Mouse (Mus musculus): Measurements from ENCODE around the gene Bax. TPM values are rescaled to one million over a fixed set of nuclear protein-coding genes. Genes with fewer than 3 reads are reported as not detected.
A peak's percentile ranks its signal among the peaks of the same experiment; 100 is the strongest.
"Not testable (repeated sequence)": the region's sequence is repeated elsewhere in the genome, so short reads cannot be mapped to it uniquely, and the experiment has no call there.

The Bax gene
- total and polyA plus RNA-seq, 2 experiments from 2014 or later, result 131 to 253 TPM

DNA sequence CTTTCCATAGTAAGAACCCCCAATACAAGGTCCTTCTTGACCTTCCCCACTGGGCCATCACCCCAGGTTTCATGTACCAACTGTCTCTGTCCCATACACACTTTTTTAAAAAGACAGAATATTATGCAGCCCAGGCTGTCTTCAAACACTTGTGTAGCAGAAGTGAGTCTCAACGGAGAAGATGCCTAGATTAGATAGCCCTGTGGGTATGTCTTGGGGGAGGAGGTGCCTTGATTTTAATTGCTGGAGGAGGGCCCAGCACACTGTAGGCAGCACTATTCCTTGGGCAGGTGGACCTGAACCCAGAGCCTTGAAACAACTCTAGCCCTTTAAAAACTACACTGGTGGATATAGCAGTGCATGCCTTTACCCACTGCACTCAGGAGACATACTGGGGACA lies 15.5 kb upstream of the Bax start:
- Histone ChIP-seq H3K4me1 (ENCODE audit: insufficient read depth, low read length) (no peaks in the 10 kb centered on the region), H3K36me3 (ENCODE audit: insufficient read depth, low read length) (no peaks in the 10 kb centered on the region), H3K27ac (no peak overlapping the region), H3K9me3 (ENCODE audit: low read length) (no peaks in the 10 kb centered on the region), H3K4me2 (ENCODE audit: low read depth, low read length) (no peak overlapping the region), H3K27me3 (ENCODE audit: insufficient read depth, low read length) (no peaks in the 10 kb centered on the region), H3K4me3 (ENCODE audit: low read length) (no peak overlapping the region), H3K9ac (replicated peaks; ENCODE audit: low read length) (no peak overlapping the region)
- DNase-seq (ENCODE audit: low spot score) (no peak), ATAC-seq (no peak)
- 91% methylated on average over 1 of the region's 1 CpGs for WGBS
- no peak for TF ChIP-seq CTCF (IDR thresholded peaks at IDR 0.05; ENCODE audit: low read depth)

DNA sequence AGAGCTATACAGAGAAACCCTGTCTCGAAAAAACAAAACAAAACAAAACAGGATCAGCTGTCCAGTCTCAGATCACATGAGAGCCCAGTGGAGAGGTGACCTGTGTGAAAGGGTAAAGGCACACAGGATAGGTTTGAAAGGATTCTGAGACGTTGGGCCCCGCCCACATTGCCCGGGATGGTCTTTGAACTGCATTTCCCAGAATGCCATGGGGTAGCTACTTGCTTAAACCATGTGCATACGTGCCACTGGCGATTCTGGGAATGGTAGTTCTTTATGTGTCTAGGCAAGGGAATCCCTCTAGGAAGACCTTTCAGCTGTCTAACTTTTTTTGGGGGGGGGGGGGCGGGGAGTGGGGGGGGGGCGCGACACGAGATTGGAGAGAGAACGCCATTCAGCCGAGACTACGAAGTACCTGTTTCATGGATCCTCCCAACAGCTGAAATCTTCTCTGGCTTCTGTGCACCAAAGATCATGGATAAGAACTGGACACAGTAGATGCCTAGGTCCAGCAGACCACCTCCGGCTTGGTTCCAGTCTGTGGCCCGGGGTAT lies 14.8 kb upstream of the Bax start, which contains the start of gene Tulp2:
Gene Tulp2 (plus strand): TSS at position 504 of the 554 bp plus-strand sequence.
- ATAC-seq, result peak; percentile 87
- no peaks in the 10 kb centered on the region for H3K36me3 ChIP-seq (ENCODE audit: insufficient read depth, low read length)
- H3K27ac ChIP-seq, result no peak within 1 kb of the TSS
- no peak within 1 kb of the TSS for H3K9ac ChIP-seq (replicated peaks; ENCODE audit: low read length)
- 51% methylated on average over 15 of the region's 15 CpGs for WGBS
- TF ChIP-seq CTCF (IDR thresholded peaks at IDR 0.05; ENCODE audit: low read depth), result no peak
- no peak within 1 kb of the TSS for H3K4me3 ChIP-seq (ENCODE audit: low read length)
- H3K27me3 ChIP-seq (ENCODE audit: insufficient read depth, low read length), result no peaks in the 10 kb centered on the region
- no peaks in the 10 kb centered on the region for H3K9me3 ChIP-seq (ENCODE audit: low read length)
- no peaks in the 10 kb centered on the region for H3K4me1 ChIP-seq (ENCODE audit: insufficient read depth, low read length)
- DNase-seq (ENCODE audit: low spot score), result peak; percentile 76
- H3K4me2 ChIP-seq (ENCODE audit: low read depth, low read length), result no peak within 1 kb of the TSS

DNA sequence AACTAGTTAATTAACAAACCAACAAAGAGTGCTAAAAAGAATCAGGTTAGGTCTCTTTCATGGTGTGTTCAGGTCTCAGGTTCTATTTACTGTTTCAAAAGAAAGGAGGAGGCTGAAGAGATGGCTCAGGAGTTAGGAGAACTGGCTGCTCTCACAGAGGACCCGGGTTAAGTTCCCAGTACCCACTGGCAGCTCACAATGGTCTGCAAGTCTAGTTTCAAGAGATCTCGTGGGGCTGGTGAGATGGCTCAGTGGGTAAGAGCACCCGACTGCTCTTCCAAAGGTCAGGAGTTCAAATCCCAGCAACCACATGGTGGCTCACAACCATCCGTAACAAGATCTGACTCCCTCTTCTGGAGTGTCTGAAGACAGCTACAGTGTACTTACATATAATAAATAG lies 13.6 kb upstream of the Bax start:
- H3K4me2 ChIP-seq (ENCODE audit: low read depth, low read length); ATAC-seq: not testable (repeated sequence)

DNA sequence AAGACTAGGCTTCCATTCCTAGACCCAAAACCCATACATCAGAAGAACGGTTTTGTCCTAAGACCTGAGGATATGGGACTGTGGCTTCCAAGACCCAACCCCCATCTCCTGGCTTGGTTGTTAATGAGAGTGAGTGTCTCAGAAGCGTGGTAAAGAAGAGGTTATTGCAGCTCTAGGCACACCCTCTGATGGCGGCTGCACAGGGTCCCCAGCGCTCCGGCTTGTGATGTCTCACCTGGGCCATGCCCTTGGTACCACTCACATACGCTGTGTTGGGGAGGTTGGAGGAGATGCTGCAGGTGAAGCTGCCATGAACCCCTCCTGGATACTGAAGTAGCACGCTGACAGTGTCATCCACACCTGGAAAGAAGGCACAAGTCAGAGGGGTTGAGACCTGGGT lies 12.1 kb upstream of the Bax start:
- ATAC-seq, result no peak
- no peak for TF ChIP-seq CTCF (IDR thresholded peaks at IDR 0.05; ENCODE audit: low read depth)
- no peaks in the 10 kb centered on the region for H3K9me3 ChIP-seq (ENCODE audit: low read length)
- no peak overlapping the region for H3K9ac ChIP-seq (replicated peaks; ENCODE audit: low read length)
- 96% methylated on average over 7 of the region's 7 CpGs for WGBS
- H3K4me1 ChIP-seq (ENCODE audit: insufficient read depth, low read length), result no peaks in the 10 kb centered on the region
- H3K36me3 ChIP-seq (ENCODE audit: insufficient read depth, low read length), result no peaks in the 10 kb centered on the region
- DNase-seq (ENCODE audit: low spot score), result no peak
- no peaks in the 10 kb centered on the region for H3K27me3 ChIP-seq (ENCODE audit: insufficient read depth, low read length)
- H3K4me3 ChIP-seq (ENCODE audit: low read length), result no peak overlapping the region
- H3K27ac ChIP-seq, result no peak overlapping the region
- H3K4me2 ChIP-seq (ENCODE audit: low read depth, low read length), result no peak overlapping the region

More for the DNA sequence above, 13.6 kb upstream of the Bax start:
- not testable (repeated sequence) for DNase-seq (ENCODE audit: low spot score); H3K9ac ChIP-seq (replicated peaks; ENCODE audit: low read length); H3K27ac ChIP-seq; H3K4me3 ChIP-seq (ENCODE audit: low read length); H3K27me3 ChIP-seq (ENCODE audit: insufficient read depth, low read length); H3K9me3 ChIP-seq (ENCODE audit: low read length); H3K36me3 ChIP-seq (ENCODE audit: insufficient read depth, low read length); H3K4me1 ChIP-seq (ENCODE audit: insufficient read depth, low read length)
- WGBS, result 73% methylated on average over 3 of the region's 4 CpGs

DNA sequence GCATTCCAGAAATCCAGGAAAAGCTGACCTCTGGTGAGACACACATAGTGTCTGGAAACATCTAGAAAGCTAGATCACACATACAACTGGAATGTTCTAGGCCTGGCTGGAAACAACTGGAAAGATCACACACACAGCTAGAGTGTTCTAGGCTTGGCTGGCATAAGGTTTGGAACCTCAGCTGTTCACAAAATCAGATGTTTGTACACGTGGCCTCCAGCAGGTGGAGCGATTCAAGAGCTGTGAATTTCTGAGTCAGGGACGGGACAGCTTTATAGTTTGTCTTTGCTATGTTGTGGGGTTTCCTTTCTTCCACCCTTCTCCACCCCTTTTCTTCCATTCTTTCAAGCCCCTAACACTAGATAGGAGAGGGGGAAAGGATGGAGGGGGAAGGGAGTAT lies 10.3 kb upstream of the Bax start:
- DNase-seq (ENCODE audit: low spot score), result peak; percentile 82
- WGBS, result 7% methylated on average over 3 of the region's 3 CpGs

DNA sequence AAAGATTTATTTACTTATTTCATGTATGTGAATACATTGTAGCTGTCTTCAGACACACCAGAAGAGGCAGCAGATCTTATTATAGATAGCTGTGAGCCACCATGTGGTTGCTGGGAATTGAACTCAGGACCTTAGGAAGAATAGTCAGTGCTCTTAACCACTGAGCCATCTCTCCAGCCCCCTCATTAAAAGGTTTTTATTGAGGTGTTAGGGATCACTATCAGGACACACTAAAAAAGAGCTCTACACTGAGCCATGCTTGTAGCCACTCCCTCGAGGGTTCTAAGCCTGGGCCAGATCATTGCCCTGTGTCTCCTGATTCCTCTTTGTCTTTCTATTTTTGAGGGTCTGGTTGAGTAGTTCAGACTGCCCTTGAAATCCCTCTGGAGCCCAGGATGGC lies 9.8 kb upstream of the Bax start:
- H3K9ac ChIP-seq (replicated peaks; ENCODE audit: low read length), result no peak overlapping the region

More for the DNA sequence above, 10.3 kb upstream of the Bax start:
- Histone ChIP-seq H3K9ac (replicated peaks; ENCODE audit: low read length) (no peak overlapping the region), H3K4me1 (ENCODE audit: insufficient read depth, low read length) (no peaks in the 10 kb centered on the region), H3K27ac (no peak overlapping the region), H3K36me3 (ENCODE audit: insufficient read depth, low read length) (no peaks in the 10 kb centered on the region), H3K4me2 (ENCODE audit: low read depth, low read length) (no peak overlapping the region), H3K27me3 (ENCODE audit: insufficient read depth, low read length) (no peaks in the 10 kb centered on the region), H3K4me3 (ENCODE audit: low read length) (no peak overlapping the region), H3K9me3 (ENCODE audit: low read length) (no peaks in the 10 kb centered on the region)
- peak; percentile 88 for TF ChIP-seq CTCF (IDR thresholded peaks at IDR 0.05; ENCODE audit: low read depth)
- ATAC-seq, result peak; percentile 50; the same call in 1 of the 2 replicates

DNA sequence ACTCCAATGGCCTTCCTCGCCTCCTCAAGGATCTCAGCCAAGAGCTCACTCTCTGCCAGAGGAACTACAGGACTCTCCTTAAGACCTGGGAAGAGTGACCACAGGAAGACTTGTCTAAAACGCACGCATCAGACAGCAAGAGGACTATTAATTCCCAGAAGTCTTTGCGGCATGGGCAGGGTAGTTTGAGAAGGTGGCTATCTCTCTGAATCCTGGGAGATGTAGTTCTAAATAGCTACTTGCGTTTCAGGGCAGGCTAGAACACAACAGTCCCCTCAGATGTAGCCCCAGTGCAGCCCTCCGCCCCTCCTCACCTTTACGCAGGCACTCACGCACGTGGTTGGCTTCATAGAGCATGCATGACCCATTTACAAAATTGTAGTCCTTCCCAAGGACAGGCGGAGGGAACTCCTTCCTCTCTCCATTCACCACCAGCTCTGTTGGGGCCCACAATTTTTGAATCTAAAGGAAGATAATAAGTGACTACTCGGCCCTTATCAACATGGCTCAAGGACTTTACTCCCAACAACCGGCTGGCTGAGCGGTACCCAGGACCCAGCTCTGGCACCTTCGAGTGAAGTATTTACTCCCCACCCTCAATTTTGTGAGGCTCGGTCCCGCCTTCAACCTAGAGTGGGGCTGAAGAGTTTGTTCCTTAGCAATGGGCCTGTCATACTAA lies 8.7 kb upstream of the Bax start:
- H3K36me3 ChIP-seq (ENCODE audit: insufficient read depth, low read length), result no peaks in the 10 kb centered on the region
- no peak for ATAC-seq
- WGBS, result 75% methylated on average over 16 of the region's 16 CpGs

More for the DNA sequence above, 9.8 kb upstream of the Bax start:
- Histone ChIP-seq H3K9me3 (ENCODE audit: low read length) (no peaks in the 10 kb centered on the region), H3K4me2 (ENCODE audit: low read depth, low read length) (no peak overlapping the region), H3K4me1 (ENCODE audit: insufficient read depth, low read length) (no peaks in the 10 kb centered on the region), H3K27me3 (ENCODE audit: insufficient read depth, low read length) (no peaks in the 10 kb centered on the region), H3K36me3 (ENCODE audit: insufficient read depth, low read length) (no peaks in the 10 kb centered on the region), H3K27ac (no peak overlapping the region), H3K4me3 (ENCODE audit: low read length) (no peak overlapping the region)
- DNase-seq (ENCODE audit: low spot score) (no peak), ATAC-seq (no peak)
- no peak for TF ChIP-seq CTCF (IDR thresholded peaks at IDR 0.05; ENCODE audit: low read depth)
- WGBS, result 52% methylated on average over 1 of the region's 1 CpGs

More for the DNA sequence above, 8.7 kb upstream of the Bax start:
- H3K27me3 ChIP-seq (ENCODE audit: insufficient read depth, low read length), result no peaks in the 10 kb centered on the region
- no peak overlapping the region for H3K9ac ChIP-seq (replicated peaks; ENCODE audit: low read length)
- no peaks in the 10 kb centered on the region for H3K9me3 ChIP-seq (ENCODE audit: low read length)
- H3K4me1 ChIP-seq (ENCODE audit: insufficient read depth, low read length), result no peaks in the 10 kb centered on the region
- peak; percentile 14 for DNase-seq (ENCODE audit: low spot score)
- H3K4me3 ChIP-seq (ENCODE audit: low read length), result no peak overlapping the region
- H3K27ac ChIP-seq, result no peak overlapping the region
- peak overlapping the region; percentile 29; the same call in 1 of the 2 replicates for H3K4me2 ChIP-seq (ENCODE audit: low read depth, low read length)
- no peak for TF ChIP-seq CTCF (IDR thresholded peaks at IDR 0.05; ENCODE audit: low read depth)
